ENCODE assay signal across 8 mouse cellular contexts in the genomic region with DNA sequence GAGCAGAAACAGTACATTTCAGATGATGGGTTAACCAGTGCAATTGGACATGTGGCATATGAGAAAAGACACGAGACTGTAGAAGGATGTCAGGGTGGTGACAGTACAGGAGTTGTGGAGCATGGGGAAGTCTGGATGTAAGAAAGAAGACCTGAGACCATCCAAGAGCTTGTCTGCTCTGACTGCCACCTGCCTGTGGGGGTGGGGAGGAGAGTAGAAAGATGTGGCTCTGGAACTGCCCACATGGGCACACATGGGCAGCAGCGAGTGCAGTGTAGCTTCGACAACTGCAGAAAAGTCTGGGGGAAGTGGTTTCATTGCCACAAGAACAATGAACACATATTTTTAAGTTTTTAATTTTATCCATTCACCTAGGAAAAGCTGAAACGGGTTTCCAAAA. TPM values are rescaled to one million over a fixed set of nuclear protein-coding genes. Genes with fewer than 3 reads are reported as not detected.
DNase-seq lines count a peak whose midpoint lies in the region; ATAC-seq and TF ChIP-seq lines count a peak whose summit lies in the region.

No protein-coding gene starts in this region.

- no peaks in the 10 kb centered on the region for H3K9me3 ChIP-seq in limb, embryonic 14.5 days (ENCODE audit: control insufficient read depth, low read length)

- peaks cover 6% of the 10 kb centered on the region; the same call in 1 of the 2 replicates for H3K36me3 ChIP-seq in limb, embryonic 14.5 days (ENCODE audit: control insufficient read depth, insufficient read depth, low read length)

- H3K4me3 ChIP-seq in limb, embryonic 14.5 days (replicated peaks; ENCODE audit: low read length) = peak overlapping the region; percentile 80

- whole genome bisulfite sequencing in limb, embryonic 14.5 days = 19% methylated on average over 4 of the region's 4 CpGs

- peak overlapping the region; percentile 89 for H3K4me2 ChIP-seq in limb, embryonic 14.5 days (replicated peaks; ENCODE audit: low read depth, low read length, severe bottlenecking)

- 0 out of 2 replicates have a peak, but pooled peaks have one; percentile 29 for ATAC-seq in erythroblast, adult 5-6 weeks (replicated peaks; ENCODE audit: low FRiP score, poor library complexity, severe bottlenecking)
- ATAC-seq in limb, embryonic 14.5 days (ENCODE audit: low FRiP score, low read depth) = no peak

- H3K27me3 ChIP-seq in limb, embryonic 14.5 days (ENCODE audit: control insufficient read depth, insufficient read depth, low read length) = no peaks in the 10 kb centered on the region

- DNase-seq in cerebellum, postnatal 10 days = peak; percentile 66 to 67
- DNase-seq in cerebellum, adult 9-11 months = no peak
- DNase-seq in 416B (ENCODE audit: low read depth) = peak; percentile 74
- no peak for DNase-seq in limb, embryonic 14.5 days (ENCODE audit: low spot score)
- DNase-seq in spleen, postnatal 36 days (ENCODE audit: low spot score in 2 of 2) = peak; percentile 81 to 83
- no peak for DNase-seq in layer of hippocampus, postnatal 25 days (ENCODE audit: extremely low spot score in 1 of 2, low spot score in 1 of 2)
- no peak for DNase-seq in layer of hippocampus, adult 8-10 months (ENCODE audit: low spot score in 2 of 2)

- peak overlapping the region; percentile 79; the same call in 1 of the 2 replicates for H3K9ac ChIP-seq in limb, embryonic 14.5 days (ENCODE audit: low read depth, low read length, severe bottlenecking)

- TF ChIP-seq POLR2A in limb, embryonic 14.5 days (IDR thresholded peaks at IDR 0.05; ENCODE audit: borderline replicate concordance, extremely low read depth, insufficient read depth, insufficient read length) = no peak

- peak overlapping the region; percentile 92 for H3K27ac ChIP-seq in limb, embryonic 14.5 days (replicated peaks; ENCODE audit: low read depth, low read length)

- peaks cover 36% of the 10 kb centered on the region for H3K4me1 ChIP-seq in limb, embryonic 14.5 days (ENCODE audit: control insufficient read depth, insufficient read depth, low read length)

RNA-seq across cellular contexts. Expression of gene Sema4b, which starts 10.7 kb away (rescaled TPM):
- 19.9 and 22.1 TPM in 2 replicates for total RNA-seq in erythroblast, adult 5-6 weeks (2015; ENCODE audit: low replicate concordance)
- total RNA-seq in erythroblast, adult 5-6 weeks (2017; ENCODE audit: low replicate concordance) = 33.7 and 49.8 TPM in 2 replicates
- 8.2 and 12.3 TPM in 2 replicates for polyA plus RNA-seq in limb, embryonic 14.5 days (2012; rRNA removed)
- 11.5 and 12.0 TPM in 2 replicates for polyA plus RNA-seq in limb, embryonic 14.5 days (2014; fragmentation: Nextera tagmentation; extraction: Ambion mirVana)
- total RNA-seq in layer of hippocampus, postnatal 25 days (2021) = 10 to 100 TPM; 23.0 to 23.2 TPM
- 10 to 100 TPM; 22.0 to 27.7 (median 25.9) TPM for total RNA-seq in layer of hippocampus, adult 8-10 months (2022)

RNA-seq across cellular contexts. Expression of gene Cib1, which starts 35.2 kb away (rescaled TPM):
- total RNA-seq in erythroblast, adult 5-6 weeks (2015; ENCODE audit: low replicate concordance) = 21.3 and 41.8 TPM in 2 replicates
- total RNA-seq in erythroblast, adult 5-6 weeks (2017; ENCODE audit: low replicate concordance) = 29.8 and 37.1 TPM in 2 replicates
- polyA plus RNA-seq in limb, embryonic 14.5 days (2012; rRNA removed) = 37.8 and 52.0 TPM in 2 replicates
- polyA plus RNA-seq in limb, embryonic 14.5 days (2014; fragmentation: Nextera tagmentation; extraction: Ambion mirVana) = 66.1 and 72.1 TPM in 2 replicates
- total RNA-seq in layer of hippocampus, postnatal 25 days (2021) = 10 to 100 TPM; 23.8 to 25.2 TPM
- 10 to 100 TPM; 20.3 to 31.5 (median 25.9) TPM for total RNA-seq in layer of hippocampus, adult 8-10 months (2022)

RNA-seq across cellular contexts. Expression of gene Gdpgp1, which starts 35.3 kb away (rescaled TPM):
- 0.77 TPM in 1 of 2 replicates, not detected in the other for total RNA-seq in erythroblast, adult 5-6 weeks (2015; ENCODE audit: low replicate concordance)
- total RNA-seq in erythroblast, adult 5-6 weeks (2017; ENCODE audit: low replicate concordance) = 0.94 and 2.0 TPM in 2 replicates
- 2.0 TPM in 2 replicates for polyA plus RNA-seq in limb, embryonic 14.5 days (2012; rRNA removed)
- 2.1 and 2.4 TPM in 2 replicates for polyA plus RNA-seq in limb, embryonic 14.5 days (2014; fragmentation: Nextera tagmentation; extraction: Ambion mirVana)
- total RNA-seq in layer of hippocampus, postnatal 25 days (2021) = 1 to 10 TPM; 6.1 to 6.9 TPM
- 1 to 10 TPM; 6.2 to 7.5 (median 7.0) TPM for total RNA-seq in layer of hippocampus, adult 8-10 months (2022)

RNA-seq across cellular contexts. Expression of gene Ttll13, which starts 48.8 kb away (rescaled TPM):
- not detected in 2 replicates for total RNA-seq in erythroblast, adult 5-6 weeks (2015; ENCODE audit: low replicate concordance)
- 1.5 TPM in 1 of 2 replicates, not detected in the other for total RNA-seq in erythroblast, adult 5-6 weeks (2017; ENCODE audit: low replicate concordance)
- polyA plus RNA-seq in limb, embryonic 14.5 days (2012; rRNA removed) = 0.28 and 0.59 TPM in 2 replicates
- polyA plus RNA-seq in limb, embryonic 14.5 days (2014; fragmentation: Nextera tagmentation; extraction: Ambion mirVana) = 0.73 and 0.94 TPM in 2 replicates
- 1 to 10 TPM; 1.8 to 2.0 TPM for total RNA-seq in layer of hippocampus, postnatal 25 days (2021)
- 1 to 10 TPM; 1.3 to 2.1 (median 1.8) TPM for total RNA-seq in layer of hippocampus, adult 8-10 months (2022)

Comparison
In these comparisons a context has a peak if more than half of its experiments do, and no peak if none do; other contexts are left out.
1. DNase-seq: peak in cerebellum, postnatal 10 days (2 of 2), 416B (single experiment) and spleen, postnatal 36 days (2 of 2); none in cerebellum, adult 9-11 months (single experiment), limb, embryonic 14.5 days (single experiment), layer of hippocampus, postnatal 25 days (0 of 2) and layer of hippocampus, adult 8-10 months (0 of 2).